Mouse (Mus musculus) small intestine, adult 2 months (tissue): Measurements from ENCODE around the gene Fnip2. TPM values are rescaled to one million over a fixed set of nuclear protein-coding genes. Genes with fewer than 3 reads are reported as not detected.

Experiments used
- H3K27ac ChIP-seq: fragments of 200-500 bp; 2 replicates; pipeline ENCODE4 v1.5.1; 2012; ENCODE audit warnings: low read depth, low read length, control low read depth, inconsistent platforms; ENCODE audit not compliant: insufficient read depth
- H3K27me3 ChIP-seq: fragments of 200-500 bp; 2 replicates; pipeline ENCODE4 v1.6.1; 2012; ENCODE audit warnings: mild to moderate bottlenecking, moderate library complexity, low read length, inconsistent platforms; ENCODE audit not compliant: control insufficient read depth, insufficient read depth
- H3K36me3 ChIP-seq: fragments of 200-500 bp; 2 replicates; pipeline ENCODE4 v1.6.1; 2012; ENCODE audit warnings: mild to moderate bottlenecking, low read length, control low read depth, inconsistent platforms; ENCODE audit not compliant: control insufficient read depth, insufficient read depth
- H3K4me1 ChIP-seq: fragments of 200-500 bp; 2 replicates; pipeline ENCODE4 v1.6.1; 2012; ENCODE audit warnings: low read length, inconsistent platforms, mixed read lengths; ENCODE audit not compliant: control insufficient read depth, insufficient read depth, insufficient read length
- H3K4me3 ChIP-seq: fragments of 200-500 bp; 2 replicates; pipeline ENCODE4 v1.5.1; 2012; ENCODE audit warnings: low read depth, mild to moderate bottlenecking, control low read depth, inconsistent platforms, low read length, moderate library complexity
- CTCF ChIP-seq: fragments of 200-500 bp; IDR thresholded peaks from 2 replicates; pipeline ENCODE4 v1.5.1; 2012; ENCODE audit warnings: low read depth, mild to moderate bottlenecking, control low read depth, inconsistent platforms, low read length, moderate library complexity, mixed read lengths; ENCODE audit not compliant: insufficient replicate concordance, insufficient read length; ENCODE audit errors: extremely low read depth
- POLR2A ChIP-seq: fragments of 200-500 bp; IDR thresholded peaks from 2 replicates; pipeline ENCODE4 v1.6.1; 2012; ENCODE audit warnings: low read depth, mild to moderate bottlenecking, control low read depth, inconsistent platforms, low read length, moderate library complexity
- WGBS: fragments of 180-500 bp; shearing (Covaris S2); methylation state at CpG from one replicate; pipeline ENCODE4 v1.1.7; 2018; 5-methylcytosine and 5-hydroxymethylcytosine counted together
- polyA plus RNA-seq: library from polyadenylated mRNA; depleted of rRNA; stranded (reverse); fragments of >200 nt; gene quantifications from 2 replicates; pipeline ENCODE4 v1.2.3, GENCODE M21; 2012; rRNA removed

Gene Fnip2
- polyA plus RNA-seq, 1 experiment, result 1.6 TPM

DNA sequence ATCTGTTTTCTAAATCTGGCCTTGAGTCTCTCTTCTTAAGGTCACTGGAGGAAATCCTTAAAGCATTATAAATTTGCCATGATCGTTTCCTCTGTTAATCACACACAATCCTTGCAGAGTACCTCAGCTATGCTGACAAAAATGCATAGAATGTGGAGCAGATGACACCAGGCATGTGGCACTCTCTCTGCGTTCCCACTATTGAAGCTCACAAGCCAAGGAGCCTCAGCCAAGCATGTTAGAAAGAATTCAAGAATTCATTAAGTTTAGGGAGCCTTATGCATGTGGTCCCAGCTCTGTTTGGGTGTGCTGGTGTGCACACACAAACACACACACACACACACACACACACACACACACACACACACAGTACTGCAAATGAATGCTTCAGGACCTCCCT is 155.9 kb downstream of the Fnip2 start:
- H3K4me1 ChIP-seq, result no peaks in the 10 kb centered on the region
- no peak overlapping the region for H3K4me3 ChIP-seq
- no peak overlapping the region for H3K27ac ChIP-seq
- H3K27me3 ChIP-seq, result no peaks in the 10 kb centered on the region
- 56% methylated on average over 2 of the region's 2 CpGs for WGBS
- no peak for TF ChIP-seq CTCF
- no peak for TF ChIP-seq POLR2A
- no peaks in the 10 kb centered on the region for H3K36me3 ChIP-seq

- no peaks in the 10 kb centered on the region for H3K36me3 ChIP-seq
- no peaks in the 10 kb centered on the region for H3K4me1 ChIP-seq
- WGBS, result 63% methylated on average over 5 of the region's 5 CpGs
Observed at GRCm38 (mm10) chr3:79410629-79410995, 157.0 kb downstream of the Fnip2 start.

DNA sequence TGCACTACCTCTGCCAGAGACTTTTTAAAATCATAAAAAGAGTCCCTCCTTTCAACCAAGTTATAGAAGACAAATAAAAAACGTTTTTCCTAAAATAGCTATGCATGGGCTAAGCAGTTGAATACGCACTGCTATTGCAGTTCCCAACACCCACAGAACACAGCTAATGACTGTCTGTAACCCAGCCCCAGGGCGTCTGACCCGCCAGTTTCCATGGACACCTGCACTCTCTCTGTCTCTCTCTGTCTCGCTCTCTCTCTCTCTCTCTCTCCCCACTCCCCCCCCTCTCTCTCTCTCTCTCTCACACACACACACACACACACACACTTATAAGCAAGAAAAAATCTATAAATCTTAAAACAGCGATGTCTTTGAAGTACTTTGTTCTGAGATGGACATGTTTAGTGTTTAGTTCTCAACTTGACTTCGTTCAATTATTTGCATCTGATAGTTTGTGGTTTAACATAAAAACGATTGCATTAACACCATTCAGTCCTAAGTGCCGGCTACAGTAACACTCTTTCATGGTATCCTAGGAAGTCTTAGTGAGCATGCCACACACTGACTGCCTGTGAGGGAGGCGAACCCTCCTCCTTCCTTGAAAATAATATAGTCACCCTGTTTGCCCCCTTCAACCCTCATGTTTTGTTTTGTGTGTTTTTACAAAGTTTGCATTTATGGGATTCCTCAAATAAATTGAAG is 157.5 kb downstream of the Fnip2 start:
- 43% methylated on average over 10 of the region's 10 CpGs for WGBS
- Histone ChIP-seq H3K4me1 (no peaks in the 10 kb centered on the region), H3K27ac (no peak overlapping the region), H3K4me3 (no peak overlapping the region), H3K36me3 (no peaks in the 10 kb centered on the region), H3K27me3 (no peaks in the 10 kb centered on the region)
- TF ChIP-seq POLR2A (no peak), CTCF (no peak)

More at GRCm38 (mm10) chr3:79410629-79410995, 157.0 kb downstream of the Fnip2 start:
- no peaks in the 10 kb centered on the region for H3K27me3 ChIP-seq
- no peak overlapping the region for H3K4me3 ChIP-seq
- TF ChIP-seq POLR2A, result no peak
- no peak for TF ChIP-seq CTCF
- H3K27ac ChIP-seq, result no peak overlapping the region

DNA sequence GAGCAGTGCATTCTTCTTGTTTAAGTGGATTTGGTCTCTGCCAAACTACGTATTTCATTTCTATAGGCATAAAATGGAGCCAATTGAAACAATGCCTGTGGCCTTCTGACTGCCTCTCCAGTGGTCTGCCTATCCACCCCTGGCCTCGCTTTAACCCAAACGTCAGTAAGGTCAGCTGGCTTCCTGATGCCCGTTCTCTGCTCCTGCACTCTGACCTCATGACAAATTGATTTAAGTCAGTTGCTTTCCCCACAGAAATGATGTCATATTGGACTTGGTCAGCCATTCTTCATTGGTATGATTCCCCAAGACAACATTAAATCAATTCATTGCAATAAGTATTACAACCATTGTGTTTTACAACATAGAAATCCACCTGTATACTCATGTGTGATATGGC is 159.1 kb downstream of the Fnip2 start:
- Histone ChIP-seq H3K27ac (no peak overlapping the region), H3K27me3 (no peaks in the 10 kb centered on the region), H3K36me3 (no peaks in the 10 kb centered on the region), H3K4me1 (no peaks in the 10 kb centered on the region), H3K4me3 (no peak overlapping the region)
- TF ChIP-seq POLR2A, result no peak
- TF ChIP-seq CTCF, result no peak
- 62% methylated on average over 4 of the region's 4 CpGs for WGBS

Other genes starting within 250 kb of the Fnip2 start
- gene Gm17359, start 231.1 kb downstream of the Fnip2 start, polyA plus RNA-seq, result not detected in 2 replicates
- gene Ppid, start 23.5 kb upstream of the Fnip2 start, polyA plus RNA-seq, result 0.50 and 0.86 TPM in 2 replicates
- 0.50 and 0.57 TPM in 2 replicates for gene 4930579G24Rik, start 61.3 kb upstream of the Fnip2 start, polyA plus RNA-seq
- 12.9 and 75.5 TPM in 2 replicates for gene Etfdh, start 61.7 kb upstream of the Fnip2 start, polyA plus RNA-seq
- gene Rxfp1, start 170.1 kb upstream of the Fnip2 start, polyA plus RNA-seq, result not detected in 2 replicates